Mouse (Mus musculus): Measurements from ENCODE around the gene Cit. TPM values are rescaled to one million over a fixed set of nuclear protein-coding genes. Genes with fewer than 3 reads are reported as not detected.

The Cit gene
- polyA plus RNA-seq, 1 experiment from 2014 or later = 17.7 TPM

- H3K9ac ChIP-seq = no peak overlapping the region
- H3K4me3 ChIP-seq = no peak overlapping the region
- no peak overlapping the region for H3K4me2 ChIP-seq
- H3K4me1 ChIP-seq (replicated peaks) = 0 out of 2 replicates have a peak, but pooled peaks cover 5% of the 10 kb centered on the region
- H3K36me3 ChIP-seq = no peaks in the 10 kb centered on the region
- H3K9me3 ChIP-seq = no peaks in the 10 kb centered on the region
- H3K27ac ChIP-seq = no peak overlapping the region
- 62% methylated on average over 16 of the region's 16 CpGs for WGBS
- ATAC-seq (ENCODE audit: low FRiP score) = no peak
- H3K27me3 ChIP-seq = peaks cover 10% of the 10 kb centered on the region
Measured at GRCm38 (mm10) chr5:116036465-116036864, 191.4 kb downstream of the Cit start.

- 78% methylated on average over 11 of the region's 12 CpGs for WGBS
- Histone ChIP-seq H3K27ac (no peak overlapping the region), H3K9ac (no peak overlapping the region), H3K27me3 (peaks cover 10% of the 10 kb centered on the region), H3K36me3 (no peaks in the 10 kb centered on the region), H3K4me1 (replicated peaks) (0 out of 2 replicates have a peak, but pooled peaks cover 5% of the 10 kb centered on the region), H3K4me3 (no peak overlapping the region), H3K9me3 (no peaks in the 10 kb centered on the region), H3K4me2 (no peak overlapping the region)
- no peak for ATAC-seq (ENCODE audit: low FRiP score)
Measured at GRCm38 (mm10) chr5:116037731-116038130, 192.7 kb downstream of the Cit start.

DNA sequence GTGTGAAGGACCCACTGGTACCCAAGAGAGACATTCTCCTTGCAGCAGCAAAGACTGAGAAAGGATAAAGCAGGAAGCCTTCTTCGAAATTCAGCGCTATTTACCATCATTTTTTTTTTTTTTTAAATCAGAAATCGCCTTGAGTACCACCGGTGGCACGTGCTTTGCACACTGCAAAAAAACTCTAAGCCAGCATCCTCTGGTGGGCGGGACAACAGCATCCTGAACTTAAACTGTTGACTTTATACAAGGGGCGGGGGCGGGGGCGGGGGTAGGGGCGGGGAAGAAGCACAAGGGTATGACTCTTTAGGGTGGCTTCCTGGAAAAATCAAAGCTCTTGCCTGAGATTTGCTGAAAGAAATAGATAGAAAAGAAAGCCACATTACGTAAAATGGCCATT, 194.6 kb downstream of the Cit start:
- 32% methylated on average over 11 of the region's 11 CpGs for WGBS
- ATAC-seq (ENCODE audit: low FRiP score) = no peak

DNA sequence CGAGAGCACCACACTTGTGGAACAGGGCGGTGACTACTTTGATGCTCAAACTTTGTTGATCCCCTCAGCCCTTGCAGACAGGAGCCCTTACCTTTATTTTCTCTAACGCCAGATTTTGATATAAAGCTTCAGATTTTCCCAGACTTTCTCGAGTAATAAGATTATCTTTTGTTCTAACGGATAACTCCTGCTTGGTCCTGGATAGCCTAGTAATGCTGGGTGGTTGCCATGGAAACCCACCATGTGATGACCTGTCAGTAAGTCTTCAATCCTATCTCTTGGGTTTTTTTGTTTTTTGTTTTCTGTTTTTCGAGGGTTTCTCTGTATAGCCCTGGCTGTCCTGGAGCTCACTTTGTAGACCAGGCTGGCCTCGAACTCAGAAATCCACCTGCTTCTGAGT, 197.2 kb downstream of the Cit start:
- ATAC-seq (ENCODE audit: low FRiP score) = no peak
- no peak overlapping the region for H3K9ac ChIP-seq
- H3K4me1 ChIP-seq (replicated peaks) = no peaks in the 10 kb centered on the region
- 63% methylated on average over 7 of the region's 7 CpGs for WGBS
- H3K9me3 ChIP-seq = no peaks in the 10 kb centered on the region
- no peak overlapping the region for H3K4me2 ChIP-seq
- H3K27ac ChIP-seq = no peak overlapping the region
- H3K4me3 ChIP-seq = no peak overlapping the region
- H3K36me3 ChIP-seq = no peaks in the 10 kb centered on the region
- H3K27me3 ChIP-seq = peaks cover 6% of the 10 kb centered on the region; the same call in 1 of the 2 replicates

More for the DNA sequence above, 194.6 kb downstream of the Cit start:
- Histone ChIP-seq H3K9ac (no peak overlapping the region), H3K4me3 (no peak overlapping the region), H3K4me2 (no peak overlapping the region), H3K36me3 (no peaks in the 10 kb centered on the region), H3K27me3 (peaks cover 6% of the 10 kb centered on the region; the same call in 1 of the 2 replicates), H3K9me3 (no peaks in the 10 kb centered on the region), H3K4me1 (replicated peaks) (0 out of 2 replicates have a peak, but pooled peaks cover 5% of the 10 kb centered on the region), H3K27ac (no peak overlapping the region)

- Histone ChIP-seq H3K4me3 (no peak overlapping the region), H3K36me3 (no peaks in the 10 kb centered on the region), H3K9me3 (no peaks in the 10 kb centered on the region), H3K4me1 (replicated peaks) (no peaks in the 10 kb centered on the region), H3K9ac (no peak overlapping the region), H3K4me2 (no peak overlapping the region), H3K27me3 (peaks cover 3% of the 10 kb centered on the region; the same call in 1 of the 2 replicates), H3K27ac (no peak overlapping the region)
- no peak for ATAC-seq (ENCODE audit: low FRiP score)
- WGBS = 89% methylated on average over 8 of the region's 8 CpGs
Measured at GRCm38 (mm10) chr5:116045581-116045980, 200.5 kb downstream of the Cit start.

- ATAC-seq (ENCODE audit: low FRiP score) = no peak
- H3K4me3 ChIP-seq = no peak overlapping the region
- no peaks in the 10 kb centered on the region for H3K36me3 ChIP-seq
- H3K4me2 ChIP-seq = no peak overlapping the region
- H3K27ac ChIP-seq = no peak overlapping the region
- no peak overlapping the region for H3K9ac ChIP-seq
- WGBS = 81% methylated on average over 4 of the region's 4 CpGs
- no peaks in the 10 kb centered on the region for H3K4me1 ChIP-seq (replicated peaks)
- H3K27me3 ChIP-seq = no peaks in the 10 kb centered on the region
- H3K9me3 ChIP-seq = no peaks in the 10 kb centered on the region
Measured at GRCm38 (mm10) chr5:116046246-116046645, 201.2 kb downstream of the Cit start.

DNA sequence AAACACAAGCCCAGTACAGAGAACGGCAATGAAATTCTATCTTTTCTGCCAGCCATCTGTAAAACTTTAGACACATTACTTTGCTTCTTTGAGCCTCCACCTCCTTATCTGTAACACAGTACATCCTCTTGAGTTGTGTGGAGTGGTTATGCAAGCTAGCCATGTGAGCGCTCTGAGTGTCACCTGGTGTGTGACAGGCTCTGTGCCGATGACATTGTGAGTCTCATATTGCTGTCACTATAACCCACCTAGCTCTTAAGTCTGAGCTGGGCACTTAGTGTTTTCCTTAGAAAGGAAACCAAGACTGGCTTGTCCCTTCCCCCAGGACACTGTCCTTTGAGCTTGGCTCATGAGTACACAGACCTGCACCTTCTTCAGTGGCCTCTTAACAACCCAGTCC, 203.2 kb downstream of the Cit start:
- Histone ChIP-seq H3K36me3 (no peaks in the 10 kb centered on the region), H3K4me1 (replicated peaks) (no peaks in the 10 kb centered on the region), H3K4me2 (no peak overlapping the region), H3K27me3 (no peaks in the 10 kb centered on the region), H3K4me3 (no peak overlapping the region), H3K27ac (no peak overlapping the region), H3K9me3 (no peaks in the 10 kb centered on the region), H3K9ac (no peak overlapping the region)
- 91% methylated on average over 3 of the region's 3 CpGs for WGBS
- ATAC-seq (ENCODE audit: low FRiP score) = no peak

DNA sequence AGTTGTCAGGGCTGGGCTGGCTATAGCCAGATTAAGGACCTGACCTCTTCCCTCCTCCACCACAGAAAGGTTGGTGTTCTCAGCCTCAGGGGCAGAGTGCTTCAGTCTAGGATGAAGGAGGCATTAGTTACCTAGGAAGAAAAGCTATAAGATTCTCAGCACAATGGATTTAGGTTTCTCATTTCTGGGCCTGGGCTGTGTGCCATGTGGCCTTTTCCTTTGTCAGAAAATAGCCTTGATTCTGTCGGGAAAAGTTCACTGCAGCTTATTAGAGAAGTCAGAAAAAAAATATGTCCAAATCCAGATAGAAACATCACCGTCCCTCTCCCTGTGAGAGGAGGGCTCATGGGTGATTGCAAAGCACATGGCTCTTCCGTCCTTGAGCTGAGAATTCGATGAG, 204.7 kb downstream of the Cit start:
- Histone ChIP-seq H3K4me3 (no peak overlapping the region), H3K36me3 (no peaks in the 10 kb centered on the region), H3K27ac (no peak overlapping the region), H3K4me2 (no peak overlapping the region), H3K9me3 (no peaks in the 10 kb centered on the region), H3K27me3 (no peaks in the 10 kb centered on the region), H3K4me1 (replicated peaks) (no peaks in the 10 kb centered on the region), H3K9ac (no peak overlapping the region)
- no peak for ATAC-seq (ENCODE audit: low FRiP score)
- WGBS = 87% methylated on average over 4 of the region's 4 CpGs

GRCm38 (mm10) chr5:116052171-116052570, 207.1 kb downstream of the Cit start:
- Histone ChIP-seq H3K27ac (no peak overlapping the region), H3K36me3 (no peaks in the 10 kb centered on the region), H3K9ac (no peak overlapping the region), H3K9me3 (no peaks in the 10 kb centered on the region), H3K4me2 (no peak overlapping the region), H3K4me1 (replicated peaks) (no peaks in the 10 kb centered on the region), H3K27me3 (no peaks in the 10 kb centered on the region), H3K4me3 (no peak overlapping the region)
- 87% methylated on average over 5 of the region's 5 CpGs for WGBS
- no peak for ATAC-seq (ENCODE audit: low FRiP score)

DNA sequence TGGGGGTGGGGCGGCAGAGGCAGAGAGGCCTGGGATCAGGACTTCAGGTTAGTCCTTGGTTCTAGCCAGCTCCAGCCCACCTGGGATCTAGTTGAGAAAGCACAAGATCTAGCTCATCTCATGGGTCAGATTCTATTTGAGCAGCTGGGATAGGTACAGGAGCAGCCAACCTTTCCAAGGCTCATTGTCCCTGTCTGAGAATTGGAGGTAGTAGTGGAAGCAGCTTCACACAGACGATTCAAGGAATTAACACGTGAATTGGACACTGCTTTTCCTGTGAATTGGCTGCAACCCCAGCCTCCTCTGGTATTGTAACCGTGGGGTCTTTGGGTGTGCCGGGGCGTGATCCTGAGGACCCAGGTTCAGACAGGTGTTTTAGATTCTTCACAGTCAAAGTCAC, 207.7 kb downstream of the Cit start:
- no peaks in the 10 kb centered on the region for H3K9me3 ChIP-seq
- no peaks in the 10 kb centered on the region for H3K27me3 ChIP-seq
- H3K4me3 ChIP-seq = no peak overlapping the region
- no peaks in the 10 kb centered on the region for H3K4me1 ChIP-seq (replicated peaks)
- no peak overlapping the region for H3K4me2 ChIP-seq
- H3K36me3 ChIP-seq = no peaks in the 10 kb centered on the region
- ATAC-seq (ENCODE audit: low FRiP score) = no peak
- 62% methylated on average over 6 of the region's 6 CpGs for WGBS
- no peak overlapping the region for H3K9ac ChIP-seq
- no peak overlapping the region for H3K27ac ChIP-seq

Other genes with a start within 250 kb of the Cit start
- gene Rab35, start 213.4 kb upstream of the Cit start, polyA plus RNA-seq (2015; fragmentation: Nextera tagmentation; extraction: Ambion mirVana) = 17.1 and 17.8 TPM in 2 replicates
- gene Bicdl1, start 113.7 kb upstream of the Cit start, polyA plus RNA-seq (2015; fragmentation: Nextera tagmentation; extraction: Ambion mirVana) = 28.3 and 33.1 TPM in 2 replicates
- gene Prkab1, start 179.2 kb downstream of the Cit start, polyA plus RNA-seq (2015; fragmentation: Nextera tagmentation; extraction: Ambion mirVana) = 54.8 and 55.0 TPM in 2 replicates
- not detected in 2 replicates for gene Tmem233, start 238.0 kb downstream of the Cit start, polyA plus RNA-seq (2015; fragmentation: Nextera tagmentation; extraction: Ambion mirVana)